ENCODE assay signal across 18 mouse cellular contexts in the genomic region with DNA sequence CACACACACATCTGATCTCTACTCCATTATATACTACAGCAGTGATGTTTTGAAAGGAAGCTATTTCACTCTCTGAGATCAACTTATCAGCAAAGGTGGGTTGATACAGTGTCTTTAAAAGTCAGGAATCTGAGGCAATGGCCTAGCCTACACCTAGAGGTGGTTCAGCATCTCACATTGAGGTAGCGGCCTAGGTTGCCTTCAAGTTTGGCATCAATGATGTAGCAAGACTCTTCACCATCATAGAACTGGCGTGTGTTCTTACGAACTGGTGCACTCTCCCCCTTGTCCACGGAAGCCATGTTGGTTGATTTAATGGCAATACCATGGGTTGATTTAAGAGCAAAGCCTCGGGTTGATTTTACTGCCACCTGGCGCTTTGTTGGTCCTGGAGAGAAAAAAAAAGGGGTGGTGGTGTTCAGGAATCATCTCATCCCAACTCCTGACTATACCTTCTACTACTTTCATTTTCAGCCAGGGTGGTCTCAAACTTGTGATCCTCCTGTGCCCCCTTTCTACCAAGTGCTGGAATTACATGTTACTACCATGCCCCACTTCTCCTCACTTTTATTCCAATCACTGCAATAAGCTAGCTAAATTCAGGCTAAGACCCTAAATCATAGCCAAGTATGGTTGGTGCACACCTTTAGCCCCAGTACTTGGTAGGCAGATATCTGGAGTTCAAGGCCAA. TPM values are rescaled to one million over a fixed set of nuclear protein-coding genes. Genes with fewer than 3 reads are reported as not detected.
DNase-seq lines count a peak whose midpoint lies in the region; ATAC-seq and TF ChIP-seq lines count a peak whose summit lies in the region.
"Had no signal": no experiment of that assay in that cellular context is flagged by ENCODE, and none has a peak within 500 bp of the region (broad histone marks: within the 10 kb centered on the region; RNA-seq: fewer than 3 reads in every experiment).

No protein-coding gene starts in this region.

- 90% methylated on average over 6 of the region's 6 CpGs for WGBS in heart, embryonic 10.5 days
- 91% methylated on average over 6 of the region's 6 CpGs for WGBS in lung, embryonic 14.5 days
- 95% methylated on average over 6 of the region's 6 CpGs for WGBS in stomach, embryonic 14.5 days

- TF ChIP-seq CTCF in lung, embryonic 14.5 days (IDR thresholded peaks at IDR 0.05; ENCODE audit: low read depth), result peak; percentile 42

- H3K4me1 ChIP-seq in heart, embryonic 10.5 days, result peaks cover 6% of the 10 kb centered on the region
- H3K4me1 ChIP-seq in lung, embryonic 14.5 days (ENCODE audit: insufficient read depth), result no peaks in the 10 kb centered on the region
- no peaks in the 10 kb centered on the region for H3K4me1 ChIP-seq in stomach, embryonic 14.5 days (ENCODE audit: control insufficient read depth, insufficient read depth, low read length)
- H3K4me1 ChIP-seq: limb, embryonic 12.5 days; midbrain, embryonic 15.5 days; neural tube, embryonic 12.5 days had no signal

- no peak overlapping the region for H3K4me3 ChIP-seq in heart, embryonic 10.5 days
- no peak overlapping the region for H3K4me3 ChIP-seq in lung, embryonic 14.5 days (ENCODE audit: low read depth, low read length)
- no peak overlapping the region for H3K4me3 ChIP-seq in stomach, embryonic 14.5 days (ENCODE audit: low read depth, low read length)
- H3K4me3 ChIP-seq: erythroblast, embryonic 14.5 days; limb, embryonic 12.5 days; midbrain, embryonic 15.5 days; neural tube, embryonic 12.5 days had no signal

- no peaks in the 10 kb centered on the region for H3K9me3 ChIP-seq in heart, embryonic 10.5 days
- no peaks in the 10 kb centered on the region for H3K9me3 ChIP-seq in lung, embryonic 14.5 days (ENCODE audit: low read depth, low read length)
- H3K9me3 ChIP-seq in stomach, embryonic 14.5 days (ENCODE audit: control insufficient read depth, low read depth, low read length), result no peaks in the 10 kb centered on the region
- H3K9me3 ChIP-seq: limb, embryonic 12.5 days; midbrain, embryonic 15.5 days; neural tube, embryonic 12.5 days had no signal

- H3K36me3 ChIP-seq in heart, embryonic 10.5 days, result peaks cover 98% of the 10 kb centered on the region
- H3K36me3 ChIP-seq in lung, embryonic 14.5 days (ENCODE audit: insufficient read depth), result peaks cover 96% of the 10 kb centered on the region
- H3K36me3 ChIP-seq in stomach, embryonic 14.5 days (ENCODE audit: control insufficient read depth, insufficient read depth, low read length), result peaks cover 92% of the 10 kb centered on the region

- H3K27ac ChIP-seq in heart, embryonic 10.5 days, result no peak overlapping the region
- no peak overlapping the region for H3K27ac ChIP-seq in lung, embryonic 14.5 days (ENCODE audit: low read depth)
- H3K27ac ChIP-seq in stomach, embryonic 14.5 days (ENCODE audit: low read length), result no peak overlapping the region
- H3K27ac ChIP-seq: limb, embryonic 12.5 days; macrophage; midbrain, embryonic 15.5 days; neural tube, embryonic 12.5 days had no signal

- no peak overlapping the region for H3K4me2 ChIP-seq in lung, embryonic 14.5 days
- H3K4me2 ChIP-seq in stomach, embryonic 14.5 days (replicated peaks; ENCODE audit: low read depth, low read length), result no peak overlapping the region
- H3K4me2 ChIP-seq: limb, embryonic 12.5 days; midbrain, embryonic 15.5 days; neural tube, embryonic 12.5 days had no signal

- no peak for ATAC-seq in lung, embryonic 14.5 days (ENCODE audit: insufficient read depth)
- 0 out of 2 replicates have a peak, but pooled peaks have one; percentile 28 for ATAC-seq in stomach, embryonic 14.5 days (ENCODE audit: insufficient number of reproducible peaks, insufficient read depth, low FRiP score, low read depth)
- ATAC-seq: midbrain, embryonic 15.5 days had no signal

- no peaks in the 10 kb centered on the region for H3K27me3 ChIP-seq in heart, embryonic 10.5 days (ENCODE audit: insufficient read depth, poor library complexity, severe bottlenecking)
- H3K27me3 ChIP-seq in lung, embryonic 14.5 days (ENCODE audit: insufficient read depth, low read length), result no peaks in the 10 kb centered on the region
- no peaks in the 10 kb centered on the region for H3K27me3 ChIP-seq in stomach, embryonic 14.5 days (ENCODE audit: control insufficient read depth, insufficient read depth, low read length)
- H3K27me3 ChIP-seq: limb, embryonic 12.5 days; midbrain, embryonic 15.5 days; neural tube, embryonic 12.5 days had no signal

- no peak overlapping the region for H3K9ac ChIP-seq in lung, embryonic 14.5 days
- H3K9ac ChIP-seq in stomach, embryonic 14.5 days (replicated peaks; ENCODE audit: low read depth, low read length), result no peak overlapping the region
- H3K9ac ChIP-seq: limb, embryonic 12.5 days; midbrain, embryonic 15.5 days; neural tube, embryonic 12.5 days had no signal

- DNase-seq in heart, embryonic 10.5 days (ENCODE audit: low spot score), result peak; percentile 71
- no peak for DNase-seq in heart, adult 8-10 months (ENCODE audit: low spot score)
- DNase-seq in lung, embryonic 14.5 days, result peak; percentile 37
- no peak for DNase-seq in lung, postnatal 4 days
- peak; percentile 31 for DNase-seq in R1 (ENCODE audit: low read depth, low spot score)
- DNase-seq in right cerebral cortex, postnatal 36 days (ENCODE audit: low spot score in 2 of 2), result no peak
- DNase-seq in Muller cell, postnatal 12 days (ENCODE audit: inconsistent ontology term), result no peak
- DNase-seq: cerebellum, adult 9-10 months; gastrocnemius, postnatal 14 days; heart, postnatal 10 days; kidney, postnatal 10 days; thymus, postnatal 36 days had no signal

RNA-seq across cellular contexts. Expression of a gene that starts 10.0 kb away (rescaled TPM):
- polyA plus RNA-seq in heart, embryonic 10.5 days (2016; fragmentation: Nextera tagmentation; extraction: Ambion mirVana), result 147 TPM in 2 replicates
- total RNA-seq in heart, adult 8-10 months (2022), result 10 to 100 TPM; 30.6 to 35.5 (median 33.4) TPM
- polyA plus RNA-seq in lung, embryonic 14.5 days (2014; fragmentation: Nextera tagmentation; extraction: Ambion mirVana), result 170 and 185 TPM in 2 replicates
- polyA plus RNA-seq in stomach, embryonic 14.5 days (2014; fragmentation: Nextera tagmentation; extraction: Ambion mirVana), result 136 and 146 TPM in 2 replicates

RNA-seq across cellular contexts. Expression of a gene that starts 17.6 kb away (rescaled TPM):
- 1.6 and 2.5 TPM in 2 replicates for polyA plus RNA-seq in heart, embryonic 10.5 days (2016; fragmentation: Nextera tagmentation; extraction: Ambion mirVana)
- 1 to 10 TPM in 1 of 4 experiments, under 1 TPM in 2, not detected in 1; 0.52 to 1.5 (median 0.66) TPM for total RNA-seq in heart, adult 8-10 months (2022)
- 1.8 and 2.0 TPM in 2 replicates for polyA plus RNA-seq in lung, embryonic 14.5 days (2014; fragmentation: Nextera tagmentation; extraction: Ambion mirVana)
- polyA plus RNA-seq in stomach, embryonic 14.5 days (2014; fragmentation: Nextera tagmentation; extraction: Ambion mirVana), result 1.7 and 2.1 TPM in 2 replicates

RNA-seq across cellular contexts. Expression of a gene that starts 32.4 kb away (rescaled TPM):
- 33.0 and 42.8 TPM in 2 replicates for polyA plus RNA-seq in heart, embryonic 10.5 days (2016; fragmentation: Nextera tagmentation; extraction: Ambion mirVana)
- total RNA-seq in heart, adult 8-10 months (2022), result 10 to 100 TPM; 10.1 to 12.0 (median 10.4) TPM
- 50.7 and 52.0 TPM in 2 replicates for polyA plus RNA-seq in lung, embryonic 14.5 days (2014; fragmentation: Nextera tagmentation; extraction: Ambion mirVana)
- 50.8 and 51.8 TPM in 2 replicates for polyA plus RNA-seq in stomach, embryonic 14.5 days (2014; fragmentation: Nextera tagmentation; extraction: Ambion mirVana)

RNA-seq across cellular contexts. Expression of a gene that starts 42.7 kb away (rescaled TPM):
- 30.7 and 31.1 TPM in 2 replicates for polyA plus RNA-seq in heart, embryonic 10.5 days (2016; fragmentation: Nextera tagmentation; extraction: Ambion mirVana)
- total RNA-seq in heart, adult 8-10 months (2022), result 10 to 100 TPM; 26.3 to 27.9 (median 27.2) TPM
- polyA plus RNA-seq in lung, embryonic 14.5 days (2014; fragmentation: Nextera tagmentation; extraction: Ambion mirVana), result 20.0 and 23.5 TPM in 2 replicates
- polyA plus RNA-seq in stomach, embryonic 14.5 days (2014; fragmentation: Nextera tagmentation; extraction: Ambion mirVana), result 20.1 and 23.1 TPM in 2 replicates

RNA-seq across cellular contexts. Expression of a gene that starts 43.5 kb away (rescaled TPM):
- 26.2 and 27.0 TPM in 2 replicates for polyA plus RNA-seq in heart, embryonic 10.5 days (2016; fragmentation: Nextera tagmentation; extraction: Ambion mirVana)
- total RNA-seq in heart, adult 8-10 months (2022), result 10 to 100 TPM; 19.5 to 23.8 (median 21.3) TPM
- 36.5 and 40.0 TPM in 2 replicates for polyA plus RNA-seq in lung, embryonic 14.5 days (2014; fragmentation: Nextera tagmentation; extraction: Ambion mirVana)
- 47.1 and 51.1 TPM in 2 replicates for polyA plus RNA-seq in stomach, embryonic 14.5 days (2014; fragmentation: Nextera tagmentation; extraction: Ambion mirVana)

Comparison
In these comparisons a context has a peak if more than half of its experiments do, and no peak if none do; other contexts are left out.
1. DNase-seq: peak in heart, embryonic 10.5 days (single experiment), lung, embryonic 14.5 days (single experiment) and R1 (single experiment); none in heart, adult 8-10 months (single experiment), lung, postnatal 4 days (0 of 2), right cerebral cortex, postnatal 36 days (0 of 2) and Muller cell, postnatal 12 days (single experiment).